Mouse (Mus musculus) heart, embryonic 12.5 days (tissue): ENCODE measurements at regions not wholly inside any gene's neighbourhood (a gene's known extent, or its start where the extent isn't known, plus 50 kb on each side); places are given as distances from the start of the nearest gene placed in this dataset.

Experiments used
- ATAC-seq: fragments of 200-750 bp; cut with Nextera tagmentation; 2 replicates; pipeline ENCODE4 v1.8.0; 2017; ENCODE audit warnings: moderate TSS enrichment, moderate library complexity; ENCODE audit not compliant: insufficient number of reproducible peaks, low FRiP score
- H3K27ac ChIP-seq: fragments of 300-500 bp; sonication (generic); 2 replicates; pipeline ENCODE4 v1.5.1; 2016; ENCODE audit warnings: mild to moderate bottlenecking, moderate library complexity; ENCODE audit not compliant: poor library complexity, severe bottlenecking
- H3K27me3 ChIP-seq: fragments of 300-500 bp; sonication (generic); replicated peaks from 2 replicates; pipeline ENCODE4 v1.6.1; 2016; ENCODE audit warnings: mild to moderate bottlenecking, moderate library complexity
- H3K36me3 ChIP-seq: fragments of 300-500 bp; sonication (generic); 2 replicates; pipeline ENCODE4 v1.6.1; 2016; ENCODE audit warnings: mild to moderate bottlenecking, moderate library complexity
- H3K4me1 ChIP-seq: fragments of 300-500 bp; sonication (generic); replicated peaks from 2 replicates; pipeline ENCODE4 v1.6.1; 2016; ENCODE audit warnings: mild to moderate bottlenecking
- H3K4me2 ChIP-seq: fragments of 300-500 bp; sonication (generic); 2 replicates; pipeline ENCODE4 v1.6.1; 2016; ENCODE audit warnings: mild to moderate bottlenecking, moderate library complexity
- H3K4me3 ChIP-seq: fragments of 300-500 bp; sonication (generic); 2 replicates; pipeline ENCODE4 v1.5.1; 2016; ENCODE audit warnings: mild to moderate bottlenecking
- H3K9ac ChIP-seq: fragments of 300-500 bp; sonication (generic); 2 replicates; pipeline ENCODE4 v1.6.1; 2016; ENCODE audit warnings: mild to moderate bottlenecking, moderate library complexity
- H3K9me3 ChIP-seq: fragments of 300-500 bp; sonication (generic); replicated peaks from 2 replicates; pipeline ENCODE4 v1.6.1; 2016; ENCODE audit warnings: mild to moderate bottlenecking, moderate library complexity
- WGBS: fragments of 180-500 bp; shearing (Covaris S2); methylation state at CpG from one replicate; pipeline ENCODE4 v1.1.7; 2016; 5-methylcytosine and 5-hydroxymethylcytosine counted together

DNA sequence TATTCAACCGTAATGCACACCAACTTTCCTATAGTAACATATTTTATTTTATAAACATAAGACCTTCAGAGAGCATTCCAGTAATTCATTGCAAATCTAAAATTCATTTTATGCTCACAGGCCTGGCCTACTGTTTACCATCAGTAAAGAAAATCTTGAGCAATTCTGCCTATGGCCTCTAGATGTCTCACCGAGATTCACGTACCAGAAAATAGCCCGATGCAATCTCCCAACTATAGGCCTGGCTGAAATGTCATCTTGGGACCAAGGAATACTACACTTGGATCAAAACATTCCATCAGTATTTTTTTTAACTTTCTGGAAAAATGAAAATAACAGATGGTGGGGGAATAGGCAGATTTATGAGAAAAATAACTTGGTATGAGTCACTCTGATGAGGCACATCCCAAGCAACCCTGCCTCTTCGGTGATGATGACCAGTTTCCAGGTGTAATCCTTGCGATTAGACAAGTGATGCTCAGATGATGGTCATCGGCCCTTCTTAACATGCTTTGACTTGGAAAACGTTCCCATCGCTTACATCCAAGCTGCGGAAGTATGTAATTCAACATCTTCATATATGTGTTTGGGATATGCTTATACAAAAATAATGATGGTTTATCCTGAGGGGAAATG is 439.9 kb downstream of the Nyap2 start:
- Histone ChIP-seq H3K9me3 (no peaks in the 10 kb centered on the region), H3K27ac (no peak overlapping the region), H3K4me2 (no peak overlapping the region), H3K4me3 (no peak overlapping the region), H3K27me3 (no peaks in the 10 kb centered on the region), H3K36me3 (no peaks in the 10 kb centered on the region), H3K4me1 (no peaks in the 10 kb centered on the region), H3K9ac (no peak overlapping the region)
- 57% methylated on average over 10 of the region's 10 CpGs for WGBS
- no peak for ATAC-seq

GRCm38 (mm10) chr1:81520420-81521273 is 443.9 kb downstream of the Nyap2 start:
- no peak overlapping the region for H3K9ac ChIP-seq
- H3K27me3 ChIP-seq, result no peaks in the 10 kb centered on the region
- no peak overlapping the region for H3K4me3 ChIP-seq
- no peak overlapping the region for H3K27ac ChIP-seq
- 71% methylated on average over 9 of the region's 9 CpGs for WGBS
- H3K4me2 ChIP-seq, result no peak overlapping the region
- ATAC-seq, result no peak
- H3K9me3 ChIP-seq, result no peaks in the 10 kb centered on the region
- no peaks in the 10 kb centered on the region for H3K4me1 ChIP-seq
- H3K36me3 ChIP-seq, result no peaks in the 10 kb centered on the region

GRCm38 (mm10) chr1:81522929-81523328 is 446.2 kb downstream of the Nyap2 start:
- Histone ChIP-seq H3K36me3 (no peaks in the 10 kb centered on the region), H3K4me1 (no peaks in the 10 kb centered on the region), H3K9me3 (no peaks in the 10 kb centered on the region), H3K27ac (no peak overlapping the region), H3K27me3 (no peaks in the 10 kb centered on the region), H3K4me2 (no peak overlapping the region), H3K4me3 (no peak overlapping the region), H3K9ac (no peak overlapping the region)
- WGBS, result 76% methylated on average over 3 of the region's 3 CpGs
- ATAC-seq, result no peak

DNA sequence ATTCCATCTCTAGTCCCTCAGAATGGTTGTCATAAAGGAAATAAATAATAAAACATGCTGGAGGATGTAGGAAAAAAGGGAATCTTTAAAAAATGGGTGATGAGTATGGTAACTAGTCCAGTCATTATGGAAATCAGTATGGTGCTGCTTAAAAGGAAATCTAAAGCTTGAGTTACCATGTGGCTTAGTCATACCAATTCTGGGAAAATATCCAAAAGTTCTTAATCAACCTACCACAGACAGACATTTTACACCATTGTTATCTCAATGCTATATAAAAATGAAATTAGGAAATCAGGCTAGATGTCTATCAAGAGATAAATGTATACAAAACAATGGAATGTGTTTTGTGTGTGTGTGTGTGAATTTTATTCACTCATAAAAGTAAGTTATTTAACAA is 449.1 kb downstream of the Nyap2 start:
- H3K9me3 ChIP-seq, result no peaks in the 10 kb centered on the region
- no peak overlapping the region for H3K27ac ChIP-seq
- H3K9ac ChIP-seq, result no peak overlapping the region
- no peak for ATAC-seq
- no peaks in the 10 kb centered on the region for H3K4me1 ChIP-seq
- no peaks in the 10 kb centered on the region for H3K36me3 ChIP-seq
- no peaks in the 10 kb centered on the region for H3K27me3 ChIP-seq
- H3K4me2 ChIP-seq, result no peak overlapping the region
- no peak overlapping the region for H3K4me3 ChIP-seq

DNA sequence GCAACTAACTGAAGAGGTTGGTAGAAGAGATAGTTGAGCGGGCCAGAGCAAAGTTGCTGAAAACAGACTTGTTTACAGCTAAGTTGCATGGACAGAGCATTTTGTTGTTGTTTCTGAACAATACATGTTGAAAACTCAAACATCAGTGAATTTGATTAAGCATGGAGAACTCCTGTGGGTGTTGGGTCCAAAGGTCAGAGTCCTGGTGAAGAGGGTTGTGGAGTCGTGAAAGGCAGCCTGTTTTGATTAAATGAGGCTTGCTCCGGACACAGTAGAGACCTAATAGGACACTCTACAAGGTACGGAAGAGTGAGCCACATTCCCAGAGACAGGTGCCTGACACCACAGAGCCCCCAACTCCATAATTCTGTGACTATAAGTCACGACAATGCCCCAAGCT is 461.1 kb downstream of the Nyap2 start:
- no peak overlapping the region for H3K9ac ChIP-seq

GRCm38 (mm10) chr1:81539591-81540311 is 463.0 kb downstream of the Nyap2 start:
- Histone ChIP-seq H3K4me2 (no peak overlapping the region), H3K9ac (no peak overlapping the region), H3K9me3 (no peaks in the 10 kb centered on the region), H3K27ac (no peak overlapping the region), H3K4me1 (peaks cover under 1% of the 10 kb centered on the region; the same call in 1 of the 2 replicates), H3K4me3 (no peak overlapping the region), H3K36me3 (no peaks in the 10 kb centered on the region), H3K27me3 (no peaks in the 10 kb centered on the region)
- WGBS, result 78% methylated on average over 5 of the region's 5 CpGs
- ATAC-seq, result no peak

More for the DNA sequence above, 461.1 kb downstream of the Nyap2 start:
- Histone ChIP-seq H3K27ac (no peak overlapping the region), H3K9me3 (no peaks in the 10 kb centered on the region), H3K4me3 (no peak overlapping the region), H3K4me1 (no peaks in the 10 kb centered on the region), H3K36me3 (no peaks in the 10 kb centered on the region), H3K4me2 (no peak overlapping the region), H3K27me3 (no peaks in the 10 kb centered on the region)
- ATAC-seq, result no peak
- 73% methylated on average over 5 of the region's 5 CpGs for WGBS

GRCm38 (mm10) chr1:81548906-81549305 is 472.2 kb downstream of the Nyap2 start:
- Histone ChIP-seq H3K4me1 (peaks cover 3% of the 10 kb centered on the region; the same call in 1 of the 2 replicates), H3K4me3 (no peak overlapping the region), H3K9me3 (no peaks in the 10 kb centered on the region), H3K9ac (no peak overlapping the region), H3K36me3 (no peaks in the 10 kb centered on the region), H3K27me3 (no peaks in the 10 kb centered on the region), H3K27ac (no peak overlapping the region), H3K4me2 (no peak overlapping the region)
- no peak for ATAC-seq
- 66% methylated on average over 2 of the region's 2 CpGs for WGBS

DNA sequence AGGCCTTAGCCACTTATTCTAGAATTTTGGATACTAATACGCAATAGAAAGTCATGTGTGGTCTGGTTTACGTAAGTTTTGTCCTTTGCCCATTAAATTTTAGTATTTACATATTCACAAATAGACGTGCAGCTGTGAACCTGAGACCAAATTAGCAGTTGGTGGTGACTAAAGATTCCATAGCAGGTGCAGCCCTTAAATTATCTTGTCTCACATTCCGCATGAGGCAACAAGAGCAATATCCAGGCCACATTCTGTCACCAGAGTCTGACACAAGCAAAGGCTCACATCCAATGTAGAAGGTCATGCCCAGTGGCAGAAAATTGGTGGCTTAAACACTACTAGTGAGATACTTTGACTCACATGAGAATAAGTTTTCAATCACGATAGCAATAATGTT is 473.0 kb downstream of the Nyap2 start:
- Histone ChIP-seq H3K9ac (no peak overlapping the region), H3K4me3 (no peak overlapping the region), H3K27me3 (no peaks in the 10 kb centered on the region), H3K4me2 (no peak overlapping the region), H3K4me1 (peaks cover 3% of the 10 kb centered on the region; the same call in 1 of the 2 replicates), H3K36me3 (no peaks in the 10 kb centered on the region), H3K9me3 (no peaks in the 10 kb centered on the region), H3K27ac (no peak overlapping the region)
- 79% methylated on average over 5 of the region's 5 CpGs for WGBS
- no peak for ATAC-seq

DNA sequence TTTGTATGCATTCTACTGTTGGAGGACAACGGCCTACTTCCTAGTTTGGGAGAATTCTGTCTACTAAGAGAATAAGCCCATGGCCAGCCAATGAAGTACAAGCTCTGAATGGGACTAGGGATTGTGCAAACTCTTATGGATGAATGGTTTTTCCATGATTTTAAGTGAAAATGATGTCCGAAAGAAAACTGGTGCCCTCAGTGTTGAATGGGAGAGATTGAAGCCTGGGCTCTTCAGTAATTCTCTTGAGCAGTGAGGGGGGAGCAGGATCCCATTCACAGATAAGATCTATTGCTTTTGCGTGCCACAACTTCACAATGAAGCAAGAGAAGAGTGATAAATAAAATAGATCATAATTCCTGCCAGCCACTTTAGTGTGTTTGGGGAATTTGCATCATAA is 476.0 kb downstream of the Nyap2 start:
- Histone ChIP-seq H3K36me3 (no peaks in the 10 kb centered on the region), H3K4me2 (no peak overlapping the region), H3K9ac (no peak overlapping the region), H3K4me3 (no peak overlapping the region), H3K27me3 (no peaks in the 10 kb centered on the region), H3K27ac (no peak overlapping the region), H3K9me3 (no peaks in the 10 kb centered on the region), H3K4me1 (no peaks in the 10 kb centered on the region)
- 80% methylated on average over 3 of the region's 3 CpGs for WGBS
- ATAC-seq, result no peak

GRCm38 (mm10) chr1:81576965-81577664 is 500.4 kb downstream of the Nyap2 start:
- ATAC-seq, result no peak
- no peaks in the 10 kb centered on the region for H3K27me3 ChIP-seq
- no peak overlapping the region for H3K4me3 ChIP-seq
- no peaks in the 10 kb centered on the region for H3K9me3 ChIP-seq
- no peak overlapping the region for H3K9ac ChIP-seq
- H3K4me1 ChIP-seq, result no peaks in the 10 kb centered on the region
- H3K27ac ChIP-seq, result no peak overlapping the region
- no peak overlapping the region for H3K4me2 ChIP-seq
- H3K36me3 ChIP-seq, result no peaks in the 10 kb centered on the region
- 77% methylated on average over 8 of the region's 8 CpGs for WGBS
